Mouse (Mus musculus) hindbrain, embryonic 14.5 days (tissue): ENCODE results near the gene Inmt. TPM values are rescaled to one million over a fixed set of nuclear protein-coding genes. Genes with fewer than 3 reads are reported as not detected.

ENCODE experiments used
- ATAC-seq: fragments of 200-750 bp; cut with Nextera tagmentation; 2 replicates; pipeline ENCODE4 v1.8.0; 2017; ENCODE audit warnings: moderate number of reproducible peaks, mild to moderate bottlenecking, moderate TSS enrichment, moderate library complexity; ENCODE audit not compliant: low FRiP score
- DNase-seq: peaks from one replicate; pipeline ENCODE4 v3.0.0-alpha.2; 2015; ENCODE audit warnings: low spot score
- H3K27ac ChIP-seq: fragments of 300-500 bp; sonication (generic); 2 replicates; pipeline ENCODE4 v1.5.1; 2014; ENCODE audit warnings: mild to moderate bottlenecking, moderate library complexity
- H3K27me3 ChIP-seq: fragments of 300-500 bp; sonication (generic); 2 replicates; pipeline ENCODE4 v1.6.1; 2014; ENCODE audit warnings: mild to moderate bottlenecking, low read length, mixed read lengths; ENCODE audit not compliant: control insufficient read depth, insufficient read depth
- H3K36me3 ChIP-seq: fragments of 300-500 bp; sonication (generic); replicated peaks from 2 replicates; pipeline ENCODE4 v1.6.1; 2014; ENCODE audit not compliant: control insufficient read depth, insufficient read depth
- H3K4me1 ChIP-seq: fragments of 300-500 bp; sonication (generic); replicated peaks from 2 replicates; pipeline ENCODE4 v1.6.1; 2014; ENCODE audit warnings: antibody characterized with exemption, low read length, mixed read lengths; ENCODE audit not compliant: control insufficient read depth, insufficient read depth
- H3K4me2 ChIP-seq: fragments of 300-500 bp; sonication (generic); replicated peaks from 2 replicates; pipeline ENCODE4 v1.6.1; 2014; ENCODE audit warnings: mild to moderate bottlenecking, moderate library complexity
- H3K4me3 ChIP-seq: fragments of 300-500 bp; sonication (generic); replicated peaks from 2 replicates; pipeline ENCODE4 v1.5.1; 2014; ENCODE audit warnings: mild to moderate bottlenecking, low read length
- H3K9ac ChIP-seq: fragments of 300-500 bp; sonication (generic); 2 replicates; pipeline ENCODE4 v1.6.1; 2014
- H3K9me3 ChIP-seq: fragments of 300-500 bp; sonication (generic); 2 replicates; pipeline ENCODE4 v1.6.1; 2016; ENCODE audit warnings: low read length; ENCODE audit not compliant: control insufficient read depth
- WGBS: fragments of 180-500 bp; shearing (Covaris S2); extraction: QIAGEN DNeasy Blood & Tissue Kit; methylation state at CpG from one replicate; pipeline ENCODE4 v1.1.7; 2014; 5-methylcytosine and 5-hydroxymethylcytosine counted together
- polyA plus RNA-seq: library from polyadenylated mRNA; unstranded; fragments of >200 nt; fragmentation: Nextera tagmentation; extraction: Ambion mirVana; gene quantifications from 2 replicates; pipeline ENCODE4 v1.2.1, GENCODE M21; 2014

The Inmt gene
- polyA plus RNA-seq, 1 experiment from 2014 or later, result not detected

GRCm38 (mm10) chr6:55152226-55152625 lies 22.6 kb downstream of the Inmt start:
- Histone ChIP-seq H3K4me2 (no peak overlapping the region), H3K4me3 (no peak overlapping the region), H3K9ac (no peak overlapping the region), H3K4me1 (no peaks in the 10 kb centered on the region), H3K27me3 (no peaks in the 10 kb centered on the region), H3K36me3 (no peaks in the 10 kb centered on the region), H3K9me3 (no peaks in the 10 kb centered on the region), H3K27ac (no peak overlapping the region)
- DNase-seq, result no peak
- WGBS, result 93% methylated on average over 3 of the region's 3 CpGs
- no peak for ATAC-seq

GRCm38 (mm10) chr6:55146138-55146537 lies 28.7 kb downstream of the Inmt start:
- H3K4me3 ChIP-seq, result no peak overlapping the region
- no peaks in the 10 kb centered on the region for H3K9me3 ChIP-seq
- H3K4me2 ChIP-seq, result no peak overlapping the region
- H3K36me3 ChIP-seq, result no peaks in the 10 kb centered on the region
- DNase-seq, result no peak
- H3K27me3 ChIP-seq, result no peaks in the 10 kb centered on the region
- WGBS, result 27% methylated on average over 4 of the region's 4 CpGs
- H3K9ac ChIP-seq, result no peak overlapping the region
- no peak for ATAC-seq
- H3K27ac ChIP-seq, result no peak overlapping the region
- H3K4me1 ChIP-seq, result no peaks in the 10 kb centered on the region

- Histone ChIP-seq H3K9me3 (no peaks in the 10 kb centered on the region), H3K27ac (no peak overlapping the region), H3K27me3 (no peaks in the 10 kb centered on the region), H3K4me2 (no peak overlapping the region), H3K9ac (no peak overlapping the region), H3K4me3 (no peak overlapping the region), H3K4me1 (no peaks in the 10 kb centered on the region), H3K36me3 (no peaks in the 10 kb centered on the region)
- WGBS, result 81% methylated on average over 5 of the region's 5 CpGs
- DNase-seq (no peak), ATAC-seq (no peak)
Observed at GRCm38 (mm10) chr6:55145285-55145684, 29.6 kb downstream of the Inmt start.

- H3K27ac ChIP-seq, result no peak overlapping the region
- H3K4me1 ChIP-seq, result no peaks in the 10 kb centered on the region
- DNase-seq (no peak), ATAC-seq (no peak)
- no peaks in the 10 kb centered on the region for H3K9me3 ChIP-seq
- no peak overlapping the region for H3K9ac ChIP-seq
- H3K36me3 ChIP-seq, result no peaks in the 10 kb centered on the region
- no peak overlapping the region for H3K4me3 ChIP-seq
- H3K4me2 ChIP-seq, result no peak overlapping the region
- H3K27me3 ChIP-seq, result no peaks in the 10 kb centered on the region
Observed at GRCm38 (mm10) chr6:55138343-55138742, 36.5 kb downstream of the Inmt start.

DNA sequence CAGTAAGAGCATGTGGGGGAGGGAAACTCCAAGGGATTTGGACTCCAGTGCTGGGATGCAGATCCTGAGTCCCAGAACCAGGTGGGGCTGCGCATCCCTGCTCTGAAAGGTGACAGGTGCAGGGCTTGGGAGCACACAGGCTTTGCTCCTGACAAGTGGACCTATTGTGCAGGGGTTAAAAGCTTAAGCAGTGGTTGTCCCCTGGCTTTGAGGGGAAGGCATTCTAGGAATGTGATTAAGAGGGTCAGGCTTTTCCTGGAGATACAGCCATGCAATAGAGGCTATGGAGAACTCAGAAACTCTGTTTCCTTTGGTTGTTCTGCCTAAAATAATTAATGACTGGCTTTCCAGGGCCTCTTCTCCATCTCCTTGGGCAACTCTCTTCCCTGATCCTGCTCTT lies 41.4 kb downstream of the Inmt start:
- Histone ChIP-seq H3K9ac (no peak overlapping the region), H3K27ac (no peak overlapping the region), H3K4me2 (no peak overlapping the region), H3K4me3 (no peak overlapping the region), H3K4me1 (no peaks in the 10 kb centered on the region), H3K9me3 (no peaks in the 10 kb centered on the region), H3K36me3 (no peaks in the 10 kb centered on the region), H3K27me3 (no peaks in the 10 kb centered on the region)
- WGBS, result 71% methylated on average over 1 of the region's 1 CpGs
- no peak for DNase-seq
- no peak for ATAC-seq

DNA sequence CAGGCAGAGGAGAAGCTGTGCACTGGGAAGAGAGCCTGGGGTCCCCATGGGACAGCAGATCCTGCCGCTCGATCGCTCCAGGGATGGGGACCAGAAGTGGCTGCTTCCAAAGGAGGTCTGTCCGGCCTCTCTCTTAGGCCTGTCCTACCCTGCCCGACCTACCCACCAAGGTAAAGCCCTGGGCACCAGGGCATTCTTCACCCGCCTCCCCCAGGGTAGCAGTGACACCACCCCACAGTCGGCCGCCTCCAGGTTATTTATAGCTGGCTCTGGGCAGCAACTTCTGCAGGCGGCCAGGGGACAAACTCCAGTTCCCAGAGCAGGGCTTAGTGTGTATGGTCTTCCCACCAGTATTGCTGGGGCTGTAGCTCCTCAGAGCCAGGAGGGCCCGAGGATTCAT lies 42.0 kb downstream of the Inmt start, which contains the start of gene Crhr2:
TSS of gene Crhr2 (minus strand) at position 223 of the 400 bp plus-strand sequence.
- H3K4me3 ChIP-seq, result no peak within 1 kb of the TSS
- WGBS, result 74% methylated on average over 10 of the region's 10 CpGs
- H3K4me1 ChIP-seq, result no peaks in the 10 kb centered on the region
- H3K36me3 ChIP-seq, result no peaks in the 10 kb centered on the region
- no peaks in the 10 kb centered on the region for H3K9me3 ChIP-seq
- no peaks in the 10 kb centered on the region for H3K27me3 ChIP-seq
- no peak within 1 kb of the TSS for H3K4me2 ChIP-seq
- no peak within 1 kb of the TSS for H3K27ac ChIP-seq
- no peak for DNase-seq
- ATAC-seq, result no peak
- no peak within 1 kb of the TSS for H3K9ac ChIP-seq

DNA sequence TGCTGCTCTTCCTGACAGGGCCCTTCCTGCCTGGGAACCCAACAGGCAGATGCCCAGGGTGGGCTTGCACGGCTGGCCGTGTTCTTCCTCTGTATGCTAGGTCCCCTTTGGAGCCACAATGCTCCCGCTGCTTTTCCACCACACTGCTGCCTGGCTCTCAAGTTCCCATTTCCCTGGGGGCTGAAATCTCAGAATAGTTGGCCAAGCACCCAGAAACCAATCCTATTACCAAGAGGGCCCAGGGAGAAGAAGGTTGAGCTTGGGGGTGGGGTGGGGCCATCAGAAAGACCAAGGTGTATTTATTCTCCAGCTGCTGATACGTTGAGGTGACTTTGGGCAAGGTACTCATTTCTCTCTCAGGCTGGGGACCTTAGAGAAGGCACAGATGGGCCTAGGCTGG lies 43.5 kb downstream of the Inmt start:
- Histone ChIP-seq H3K9me3 (no peaks in the 10 kb centered on the region), H3K27ac (no peak overlapping the region), H3K9ac (no peak overlapping the region), H3K4me2 (no peak overlapping the region), H3K36me3 (no peaks in the 10 kb centered on the region), H3K4me1 (no peaks in the 10 kb centered on the region), H3K27me3 (no peaks in the 10 kb centered on the region), H3K4me3 (no peak overlapping the region)
- ATAC-seq, result no peak
- DNase-seq, result no peak
- 87% methylated on average over 4 of the region's 4 CpGs for WGBS

- Histone ChIP-seq H3K4me3 (no peak overlapping the region), H3K9ac (no peak overlapping the region), H3K27me3 (no peaks in the 10 kb centered on the region), H3K4me1 (no peaks in the 10 kb centered on the region), H3K27ac (no peak overlapping the region), H3K36me3 (no peaks in the 10 kb centered on the region), H3K4me2 (no peak overlapping the region), H3K9me3 (no peaks in the 10 kb centered on the region)
- DNase-seq, result no peak
- 68% methylated on average over 6 of the region's 6 CpGs for WGBS
- ATAC-seq, result no peak
Observed at GRCm38 (mm10) chr6:55130631-55131030, 44.2 kb downstream of the Inmt start.

- no peak for DNase-seq
Observed at GRCm38 (mm10) chr6:55128391-55128790, 46.5 kb downstream of the Inmt start.

GRCm38 (mm10) chr6:55126576-55126975 lies 48.3 kb downstream of the Inmt start:
- WGBS, result 81% methylated on average over 5 of the region's 5 CpGs
- ATAC-seq, result no peak

More at GRCm38 (mm10) chr6:55128391-55128790, 46.5 kb downstream of the Inmt start:
- H3K27ac ChIP-seq, result no peak overlapping the region
- no peak overlapping the region for H3K4me3 ChIP-seq
- no peak overlapping the region for H3K9ac ChIP-seq
- H3K4me2 ChIP-seq, result no peak overlapping the region
- no peaks in the 10 kb centered on the region for H3K9me3 ChIP-seq
- H3K4me1 ChIP-seq, result no peaks in the 10 kb centered on the region
- no peaks in the 10 kb centered on the region for H3K27me3 ChIP-seq
- H3K36me3 ChIP-seq, result no peaks in the 10 kb centered on the region
- ATAC-seq, result no peak

More at GRCm38 (mm10) chr6:55126576-55126975, 48.3 kb downstream of the Inmt start:
- DNase-seq, result no peak
- Histone ChIP-seq H3K4me3 (no peak overlapping the region), H3K4me1 (peaks cover 2% of the 10 kb centered on the region; the same call in 1 of the 2 replicates), H3K4me2 (no peak overlapping the region), H3K27me3 (no peaks in the 10 kb centered on the region), H3K9me3 (no peaks in the 10 kb centered on the region), H3K27ac (no peak overlapping the region), H3K9ac (no peak overlapping the region), H3K36me3 (no peaks in the 10 kb centered on the region)
